ENCODE assay signal across 33 mouse cellular contexts in genomic region chr10:23826516-23826915, GRCm38 (mm10). TPM values are rescaled to one million over a fixed set of nuclear protein-coding genes. Genes with fewer than 3 reads are reported as not detected.
DNase-seq lines count a peak whose midpoint lies in the region; ATAC-seq and TF ChIP-seq lines count a peak whose summit lies in the region.
"Had no signal": no experiment of that assay in that cellular context is flagged by ENCODE, and none has a peak within 500 bp of the region (broad histone marks: within the 10 kb centered on the region; RNA-seq: fewer than 3 reads in every experiment).

No protein-coding gene starts in this region.

- peak; percentile 48 for DNase-seq in adrenal gland, adult 8-10 months
- no peak for DNase-seq in adrenal gland, postnatal 25 days
- DNase-seq in kidney, postnatal 0 days (ENCODE audit: low spot score), result peak; percentile 12
- no peak for DNase-seq in kidney, postnatal 10 days
- peak; percentile 67 for DNase-seq in ZHBTc4 (ENCODE audit: low read depth, low spot score)
- DNase-seq in gonadal fat pad, adult 2 months (ENCODE audit: low read depth), result peak; percentile 30
- DNase-seq in thymus, postnatal 4 days, result no peak
- DNase-seq: cerebellum, adult 11-12 months; cerebellum, postnatal 14 days; forebrain, postnatal 0 days; gastrocnemius, postnatal 10 days; heart, adult 18-20 months; heart, postnatal 4 days; layer of hippocampus, adult 9-11 months; liver; lung, adult 2 months; lung, postnatal 10 days; right cerebral cortex, postnatal 14 days had no signal

- WGBS in kidney, postnatal 0 days, result 45% methylated on average over 7 of the region's 7 CpGs

- peaks cover 25% of the 10 kb centered on the region for H3K36me3 ChIP-seq in kidney, postnatal 0 days (ENCODE audit: insufficient read depth, low read length)

- peak; percentile 46; the same call in 1 of the 2 replicates for ATAC-seq in kidney, postnatal 0 days (replicated peaks; ENCODE audit: low FRiP score, low read depth)
- ATAC-seq: activated CD4-positive, CD25-positive, alpha-beta regulatory T cell, adult 4 months; forebrain, postnatal 0 days; intestine, embryonic 16.5 days; midbrain, embryonic 13.5 days had no signal

- no peak overlapping the region; the same call in 1 of the 2 replicates for H3K27ac ChIP-seq in kidney, postnatal 0 days
- H3K27ac ChIP-seq: forebrain, embryonic 12.5 days; hindbrain, embryonic 13.5 days; liver, embryonic 14.5 days; macrophage; midbrain, embryonic 13.5 days; neural tube, embryonic 13.5 days had no signal

- H3K4me3 ChIP-seq in kidney, postnatal 0 days (replicated peaks; ENCODE audit: low read depth, low read length), result no peak overlapping the region
- H3K4me3 ChIP-seq: erythroblast, embryonic 14.5 days; forebrain, embryonic 12.5 days; hindbrain, embryonic 13.5 days; midbrain, embryonic 13.5 days; neural tube, embryonic 13.5 days had no signal

- H3K27me3 ChIP-seq in kidney, postnatal 0 days (ENCODE audit: insufficient read depth, low read length), result no peaks in the 10 kb centered on the region
- H3K27me3 ChIP-seq: forebrain, embryonic 12.5 days; hindbrain, embryonic 13.5 days; midbrain, embryonic 13.5 days; neural tube, embryonic 13.5 days had no signal

- TF ChIP-seq CTCF in kidney, postnatal 0 days (IDR thresholded peaks at IDR 0.05; ENCODE audit: low read depth), result no peak

- no peak overlapping the region for H3K4me2 ChIP-seq in kidney, postnatal 0 days (ENCODE audit: low read length)
- H3K4me2 ChIP-seq: forebrain, embryonic 12.5 days; heart, embryonic 11.5 days; hindbrain, embryonic 13.5 days; midbrain, embryonic 13.5 days; neural tube, embryonic 13.5 days had no signal

- H3K4me1 ChIP-seq in kidney, postnatal 0 days (replicated peaks; ENCODE audit: insufficient read depth, low read length), result no peaks in the 10 kb centered on the region
- H3K4me1 ChIP-seq: forebrain, embryonic 12.5 days; hindbrain, embryonic 13.5 days; midbrain, embryonic 13.5 days; neural tube, embryonic 13.5 days had no signal

- no peaks in the 10 kb centered on the region for H3K9me3 ChIP-seq in kidney, postnatal 0 days (replicated peaks; ENCODE audit: low read length)
- H3K9me3 ChIP-seq: forebrain, embryonic 12.5 days; hindbrain, embryonic 13.5 days; midbrain, embryonic 13.5 days; neural tube, embryonic 13.5 days had no signal

- no peak overlapping the region for H3K9ac ChIP-seq in kidney, postnatal 0 days (ENCODE audit: low read depth, low read length)
- H3K9ac ChIP-seq: forebrain, embryonic 12.5 days; forebrain, postnatal 0 days; hindbrain, embryonic 13.5 days; liver, embryonic 14.5 days; midbrain, embryonic 13.5 days; neural tube, embryonic 13.5 days had no signal

RNA-seq across cellular contexts. Expression of gene Vnn3, which starts 24.7 kb away (rescaled TPM):
- total RNA-seq in adrenal gland, adult 8-10 months (2022), result 10 to 100 TPM in 2 of 4 experiments, 1 to 10 TPM in 1, under 1 TPM in 1; 0.74 to 37.9 (median 12.2) TPM
- total RNA-seq in adrenal gland, postnatal 25 days (2021), result 53.8 and 82.3 TPM in 2 replicates
- polyA plus RNA-seq in kidney, postnatal 0 days (2015; fragmentation: Nextera tagmentation; extraction: Ambion mirVana), result 0.08 and 0.17 TPM in 2 replicates
- 8.1 and 9.3 TPM in 2 replicates for polyA plus RNA-seq in gonadal fat pad, adult 2 months (2012; rRNA removed)
- total RNA-seq: left cerebral cortex, postnatal 10 days; megakaryocyte-erythroid progenitor cell, adult 5-6 weeks had no signal
- polyA plus RNA-seq: activated CD4-positive, CD25-positive, alpha-beta regulatory T cell, adult 4 months; cortical plate, adult 2 months; erythroblast, embryonic 14.5 days; forebrain, embryonic 12.5 days; forebrain, postnatal 0 days; heart, embryonic 11.5 days; hindbrain, embryonic 13.5 days; limb, embryonic 11.5 days; midbrain, embryonic 13.5 days; neural tube, embryonic 13.5 days; stomach, embryonic 14.5 days had no signal

RNA-seq across cellular contexts. Expression of gene Slc18b1, which starts 29.7 kb away (rescaled TPM):
- 10 to 100 TPM; 31.3 to 54.2 (median 44.7) TPM for total RNA-seq in adrenal gland, adult 8-10 months (2022)
- 27.7 and 31.4 TPM in 2 replicates for total RNA-seq in adrenal gland, postnatal 25 days (2021)
- 16.0 and 20.2 TPM in 2 replicates for polyA plus RNA-seq in kidney, postnatal 0 days (2015; fragmentation: Nextera tagmentation; extraction: Ambion mirVana)
- polyA plus RNA-seq in gonadal fat pad, adult 2 months (2012; rRNA removed), result 18.6 and 28.4 TPM in 2 replicates

RNA-seq across cellular contexts. Expression of gene Rps12, which starts 39.4 kb away (rescaled TPM):
- 100 to 1,000 TPM; 283 to 619 (median 405) TPM for total RNA-seq in adrenal gland, adult 8-10 months (2022)
- 408 and 443 TPM in 2 replicates for total RNA-seq in adrenal gland, postnatal 25 days (2021)
- 225 and 241 TPM in 2 replicates for polyA plus RNA-seq in kidney, postnatal 0 days (2015; fragmentation: Nextera tagmentation; extraction: Ambion mirVana)
- 1,188 and 1,497 TPM in 2 replicates for polyA plus RNA-seq in gonadal fat pad, adult 2 months (2012; rRNA removed)

Comparison
In these comparisons a context has a peak if more than half of its experiments do, and no peak if none do; other contexts are left out.
1. DNase-seq: peak in adrenal gland, adult 8-10 months (single experiment), kidney, postnatal 0 days (single experiment), ZHBTc4 (single experiment) and gonadal fat pad, adult 2 months (single experiment); none in adrenal gland, postnatal 25 days (single experiment), kidney, postnatal 10 days (single experiment) and thymus, postnatal 4 days (single experiment).